Mouse (Mus musculus): ENCODE results near the gene Prdx6b.

Prdx6b gene

DNA sequence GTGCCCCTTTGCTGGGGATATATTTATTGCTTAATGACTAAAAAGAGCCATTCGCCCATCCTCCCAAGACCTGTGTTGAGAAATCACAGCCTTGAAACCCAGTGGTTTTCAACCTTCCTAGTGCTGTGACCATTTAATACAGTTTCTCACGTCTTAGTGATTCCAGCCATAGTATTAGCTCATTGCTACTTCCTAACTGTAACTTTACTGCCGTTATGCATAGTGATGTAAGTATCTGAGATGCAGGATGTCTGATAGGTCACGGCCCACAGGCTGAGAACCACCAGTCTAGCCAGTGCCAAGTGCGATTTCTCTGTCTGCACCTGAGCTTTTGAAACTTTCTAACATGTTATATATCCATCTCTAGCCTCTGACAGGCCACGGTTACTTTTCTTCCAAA lies 35.0 kb downstream of the Prdx6b start:
- DNase-seq = no peak

DNA sequence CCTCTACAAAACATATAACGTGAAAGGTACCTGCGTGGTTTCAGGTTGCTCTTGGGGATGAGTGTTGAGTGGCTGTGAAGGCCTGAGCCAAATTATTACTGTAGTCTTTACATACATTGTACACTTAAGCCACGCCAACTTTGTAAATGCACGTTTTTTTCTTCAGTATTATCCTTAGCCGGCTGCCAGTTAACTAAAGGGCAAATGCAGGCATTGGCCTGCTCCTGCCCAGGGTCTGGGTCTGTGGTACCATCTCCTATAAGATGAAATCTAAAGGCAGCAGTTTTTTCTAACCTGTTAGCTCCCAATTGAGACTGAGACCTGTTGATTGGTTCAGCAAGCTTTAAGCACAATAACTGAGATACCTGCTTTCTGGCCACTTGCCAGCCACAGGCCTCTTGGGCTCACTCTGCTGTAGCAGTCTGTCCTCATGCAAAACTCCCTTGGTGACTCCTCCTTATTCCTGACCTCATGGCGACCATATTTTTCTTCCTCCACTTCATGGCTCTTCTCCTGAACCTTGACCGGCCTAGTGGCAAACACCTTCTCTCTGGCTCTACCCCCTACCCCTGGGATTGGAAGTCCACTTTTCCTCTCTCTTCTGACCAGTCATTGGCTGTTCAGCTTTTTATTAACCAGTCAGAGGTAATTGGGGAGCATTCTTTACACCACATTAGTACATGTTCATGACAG lies 36.8 kb downstream of the Prdx6b start:
- no peak for DNase-seq

DNA sequence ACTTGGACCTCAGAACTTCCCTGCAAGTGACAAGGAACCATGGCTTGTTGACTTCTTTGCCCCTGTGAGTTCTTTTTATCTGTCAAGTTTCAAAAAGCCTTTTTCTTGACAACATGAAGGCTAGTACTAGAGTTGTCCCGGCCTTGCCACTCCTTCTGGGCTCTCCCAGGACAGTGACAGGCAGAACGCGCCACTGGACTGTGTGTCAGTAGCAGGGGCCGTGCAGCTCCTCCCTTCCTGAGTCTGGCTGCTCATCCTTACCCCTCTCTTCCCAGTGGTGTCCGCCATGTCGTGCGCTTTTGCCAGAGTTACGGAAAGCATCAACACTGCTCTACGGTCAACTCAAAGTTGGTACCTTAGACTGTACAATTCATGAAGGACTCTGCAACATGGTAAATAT lies 48.3 kb downstream of the Prdx6b start:
- DNase-seq = no peak

All from thymus, postnatal 14 days (tissue).